Mouse (Mus musculus): ENCODE data around the gene Hist1h1d. TPM values are rescaled to one million over a fixed set of nuclear protein-coding genes. Genes with fewer than 3 reads are reported as not detected.

Hist1h1d gene
- polyA plus RNA-seq, 1 experiment = 0.89 TPM

- TF ChIP-seq GATA1 (IDR thresholded peaks at IDR 0.05; ENCODE audit: low read length) = no peak
Measured at GRCm38 (mm10) chr13:23603182-23603699, 50.2 kb downstream of the Hist1h1d start.

GRCm38 (mm10) chr13:23604452-23604851 lies 51.4 kb downstream of the Hist1h1d start:
- no peak for TF ChIP-seq GATA1 (IDR thresholded peaks at IDR 0.05; ENCODE audit: low read length)

GRCm38 (mm10) chr13:23605052-23605451 lies 52.0 kb downstream of the Hist1h1d start:
- TF ChIP-seq GATA1 (IDR thresholded peaks at IDR 0.05; ENCODE audit: low read length) = no peak

- TF ChIP-seq GATA1 (IDR thresholded peaks at IDR 0.05; ENCODE audit: low read length) = peak; percentile 24
Measured at GRCm38 (mm10) chr13:23609209-23609608, 56.1 kb downstream of the Hist1h1d start.

GRCm38 (mm10) chr13:23609844-23610243 lies 56.8 kb downstream of the Hist1h1d start:
- no peak for TF ChIP-seq GATA1 (IDR thresholded peaks at IDR 0.05; ENCODE audit: low read length)

Other genes with a start within 250 kb of the Hist1h1d start
- 0.73 and 0.85 TPM in 2 replicates for gene Zfp322a, start 184.1 kb upstream of the Hist1h1d start, polyA plus RNA-seq (2012)
- 9.3 and 9.8 TPM in 2 replicates for gene Abt1, start 129.4 kb upstream of the Hist1h1d start, polyA plus RNA-seq (2012)
- gene Btn1a1, start 87.4 kb upstream of the Hist1h1d start, polyA plus RNA-seq (2012) = 2.4 and 4.2 TPM in 2 replicates
- gene Btn2a2, start 64.4 kb upstream of the Hist1h1d start, polyA plus RNA-seq (2012) = not detected in 2 replicates
- 18.1 and 20.2 TPM in 2 replicates for gene Hist1h4h, start 22.2 kb upstream of the Hist1h1d start, polyA plus RNA-seq (2012)
- gene Hist1h2af, start 19.4 kb upstream of the Hist1h1d start, polyA plus RNA-seq (2012) = 2,691 and 3,312 TPM in 2 replicates
- 17.3 and 23.2 TPM in 2 replicates for gene Hist1h3g, start 17.8 kb upstream of the Hist1h1d start, polyA plus RNA-seq (2012)
- gene Hist1h2bh, start 9.9 kb upstream of the Hist1h1d start, polyA plus RNA-seq (2012) = 1.7 and 2.5 TPM in 2 replicates
- gene Hist1h3f, start 9.2 kb upstream of the Hist1h1d start, polyA plus RNA-seq (2012) = 5.7 and 6.3 TPM in 2 replicates
- gene Hist1h4f, start 1.6 kb upstream of the Hist1h1d start, polyA plus RNA-seq (2012) = 18.7 and 20.6 TPM in 2 replicates
- gene Hist1h3e, start 9.1 kb downstream of the Hist1h1d start, polyA plus RNA-seq (2012) = 11.7 and 13.1 TPM in 2 replicates
- gene Hist1h2ae, start 18.0 kb downstream of the Hist1h1d start, polyA plus RNA-seq (2012) = 18.2 and 26.0 TPM in 2 replicates
- 21.9 and 32.9 TPM in 2 replicates for gene Hist1h2bg, start 18.1 kb downstream of the Hist1h1d start, polyA plus RNA-seq (2012)
- 8.5 and 12.9 TPM in 2 replicates for gene Hist1h2bf, start 20.9 kb downstream of the Hist1h1d start, polyA plus RNA-seq (2012)
- gene Hist1h2ad, start 21.1 kb downstream of the Hist1h1d start, polyA plus RNA-seq (2012) = 1.8 and 6.5 TPM in 2 replicates
- 3.8 and 4.0 TPM in 2 replicates for gene Hist1h3d, start 22.5 kb downstream of the Hist1h1d start, polyA plus RNA-seq (2012)
- gene Hist1h4d, start 28.3 kb downstream of the Hist1h1d start, polyA plus RNA-seq (2012) = 22.9 and 29.6 TPM in 2 replicates
- gene Hist1h2be, start 67.9 kb downstream of the Hist1h1d start, polyA plus RNA-seq (2012) = 0.92 and 1.2 TPM in 2 replicates
- 5.9 and 7.2 TPM in 2 replicates for gene Hist1h1e, start 69.3 kb downstream of the Hist1h1d start, polyA plus RNA-seq (2012)
- 1.0 and 2.0 TPM in 2 replicates for gene Hist1h2ac, start 130.7 kb downstream of the Hist1h1d start, polyA plus RNA-seq (2012)
- 16.7 and 25.9 TPM in 2 replicates for gene Hist1h2bc, start 130.9 kb downstream of the Hist1h1d start, polyA plus RNA-seq (2012)
- not detected in 2 replicates for gene Hist1h1t, start 142.6 kb downstream of the Hist1h1d start, polyA plus RNA-seq (2012)
- 4.1 and 4.5 TPM in 2 replicates for gene Hist1h4c, start 145.2 kb downstream of the Hist1h1d start, polyA plus RNA-seq (2012)
- gene Hfe, start 157.6 kb downstream of the Hist1h1d start, polyA plus RNA-seq (2012) = not detected in 2 replicates
- gene Hist1h1c, start 185.5 kb downstream of the Hist1h1d start, polyA plus RNA-seq (2012) = 32.4 and 36.9 TPM in 2 replicates
- 12.2 and 13.4 TPM in 2 replicates for gene Hist1h3c, start 192.3 kb downstream of the Hist1h1d start, polyA plus RNA-seq (2012)
- gene Hist1h2bb, start 193.5 kb downstream of the Hist1h1d start, polyA plus RNA-seq (2012) = 6.6 and 10.7 TPM in 2 replicates
- 30.3 and 45.7 TPM in 2 replicates for gene Hist1h2ab, start 197.9 kb downstream of the Hist1h1d start, polyA plus RNA-seq (2012)
- 11.4 and 12.4 TPM in 2 replicates for gene Hist1h3b, start 199.0 kb downstream of the Hist1h1d start, polyA plus RNA-seq (2012)
- 9.0 and 10.6 TPM in 2 replicates for gene Hist1h4b, start 203.8 kb downstream of the Hist1h1d start, polyA plus RNA-seq (2012)
- 31.9 and 40.7 TPM in 2 replicates for gene Hist1h4a, start 208.0 kb downstream of the Hist1h1d start, polyA plus RNA-seq (2012)
- gene Hist1h3a, start 209.1 kb downstream of the Hist1h1d start, polyA plus RNA-seq (2012) = 3.9 and 6.7 TPM in 2 replicates
- 0.33 and 1.8 TPM in 2 replicates for gene Hist1h1a, start 210.4 kb downstream of the Hist1h1d start, polyA plus RNA-seq (2012)
- not detected in 2 replicates for gene Trim38, start 216.7 kb downstream of the Hist1h1d start, polyA plus RNA-seq (2012)

Measured in G1E-ER4 (cell line).